Mouse (Mus musculus) cerebellum, postnatal 36 days (tissue): ENCODE results near the gene Plce1.

Experiments
- DNase-seq, 2 experiments: peaks; one replicate each; pipeline ENCODE4 v3.0.0; 2021 to 2022; ENCODE audit warnings: mixed read lengths in 2 of 2

The Plce1 gene

GRCm38 (mm10) chr19:38480731-38481621, at the start of gene Plce1:
Gene Plce1, plus strand, starts transcription at chr19:38481109.
- DNase-seq = peak in 1 of 2 experiments; percentile 7

GRCm38 (mm10) chr19:38431326-38431725, 49.6 kb upstream of the Plce1 start:
- DNase-seq = no peak

GRCm38 (mm10) chr19:38432021-38432420, 48.9 kb upstream of the Plce1 start:
- no peak for DNase-seq

- no peak for DNase-seq
These were observed 47.5 kb upstream of the Plce1 start for GRCm38 (mm10) chr19:38433381-38433780.

- DNase-seq = no peak
These were observed 45.7 kb upstream of the Plce1 start for GRCm38 (mm10) chr19:38435221-38435620.

- no peak for DNase-seq
These were observed 39.0 kb upstream of the Plce1 start for GRCm38 (mm10) chr19:38441860-38442259.

- DNase-seq = no peak
These were observed 35.2 kb upstream of the Plce1 start for GRCm38 (mm10) chr19:38445758-38446157.

GRCm38 (mm10) chr19:38455228-38455627, 25.7 kb upstream of the Plce1 start:
- no peak for DNase-seq

GRCm38 (mm10) chr19:38458996-38459395, 21.9 kb upstream of the Plce1 start:
- no peak for DNase-seq

GRCm38 (mm10) chr19:38460696-38461095, 20.2 kb upstream of the Plce1 start:
- DNase-seq = no peak

GRCm38 (mm10) chr19:38470257-38470893, 10.5 kb upstream of the Plce1 start:
- DNase-seq = no peak

- DNase-seq = no peak
These were observed 5.5 kb upstream of the Plce1 start for GRCm38 (mm10) chr19:38475394-38475793.

GRCm38 (mm10) chr19:38478286-38478685, 2.6 kb upstream of the Plce1 start:
- DNase-seq = no peak

- no peak for DNase-seq
These were observed 2.0 kb upstream of the Plce1 start for GRCm38 (mm10) chr19:38478948-38479347.

GRCm38 (mm10) chr19:38479473-38479872, 1.4 kb upstream of the Plce1 start:
- DNase-seq = no peak

GRCm38 (mm10) chr19:38480156-38480720, 671 bp upstream of the Plce1 start:
- DNase-seq = no peak

- no peak for DNase-seq
These were observed 997 bp downstream of the Plce1 start for GRCm38 (mm10) chr19:38481906-38482305.

GRCm38 (mm10) chr19:38482406-38483181, 1.7 kb downstream of the Plce1 start:
- no peak for DNase-seq

- no peak for DNase-seq
These were observed 5.1 kb downstream of the Plce1 start for GRCm38 (mm10) chr19:38485779-38486555.

GRCm38 (mm10) chr19:38487501-38487900, 6.6 kb downstream of the Plce1 start:
- no peak for DNase-seq

GRCm38 (mm10) chr19:38488103-38488912, 7.4 kb downstream of the Plce1 start:
- DNase-seq = no peak
